Mouse (Mus musculus) kidney, adult 18-20 months (tissue): ENCODE measurements around the gene Kirrel.
A peak's percentile ranks its signal among the peaks of the same experiment; 100 is the strongest.

Experiments used
- DNase-seq: peaks from one replicate; pipeline ENCODE4 v3.0.0; 2021

Gene Kirrel

DNA sequence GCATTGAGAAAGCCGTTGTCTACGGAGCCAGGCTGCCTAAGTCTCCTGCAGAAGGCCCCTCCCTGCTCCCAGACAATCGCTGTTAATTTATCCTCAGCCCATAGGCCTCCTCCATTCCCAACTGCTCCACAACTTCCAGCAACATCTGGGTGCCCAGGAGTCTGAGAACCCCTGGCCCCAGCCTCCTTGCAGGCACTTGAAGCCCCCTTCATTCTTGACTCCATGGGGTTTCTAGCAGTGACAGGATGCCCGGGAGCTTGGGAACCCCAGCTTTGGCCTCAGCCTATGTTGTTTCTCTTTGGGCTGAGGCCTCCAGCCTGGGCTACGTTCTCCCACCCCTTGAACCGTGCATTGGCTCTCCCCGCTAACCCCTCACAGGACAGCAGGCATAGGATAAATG, 98.4 kb downstream of the Kirrel start:
- no peak for DNase-seq

DNA sequence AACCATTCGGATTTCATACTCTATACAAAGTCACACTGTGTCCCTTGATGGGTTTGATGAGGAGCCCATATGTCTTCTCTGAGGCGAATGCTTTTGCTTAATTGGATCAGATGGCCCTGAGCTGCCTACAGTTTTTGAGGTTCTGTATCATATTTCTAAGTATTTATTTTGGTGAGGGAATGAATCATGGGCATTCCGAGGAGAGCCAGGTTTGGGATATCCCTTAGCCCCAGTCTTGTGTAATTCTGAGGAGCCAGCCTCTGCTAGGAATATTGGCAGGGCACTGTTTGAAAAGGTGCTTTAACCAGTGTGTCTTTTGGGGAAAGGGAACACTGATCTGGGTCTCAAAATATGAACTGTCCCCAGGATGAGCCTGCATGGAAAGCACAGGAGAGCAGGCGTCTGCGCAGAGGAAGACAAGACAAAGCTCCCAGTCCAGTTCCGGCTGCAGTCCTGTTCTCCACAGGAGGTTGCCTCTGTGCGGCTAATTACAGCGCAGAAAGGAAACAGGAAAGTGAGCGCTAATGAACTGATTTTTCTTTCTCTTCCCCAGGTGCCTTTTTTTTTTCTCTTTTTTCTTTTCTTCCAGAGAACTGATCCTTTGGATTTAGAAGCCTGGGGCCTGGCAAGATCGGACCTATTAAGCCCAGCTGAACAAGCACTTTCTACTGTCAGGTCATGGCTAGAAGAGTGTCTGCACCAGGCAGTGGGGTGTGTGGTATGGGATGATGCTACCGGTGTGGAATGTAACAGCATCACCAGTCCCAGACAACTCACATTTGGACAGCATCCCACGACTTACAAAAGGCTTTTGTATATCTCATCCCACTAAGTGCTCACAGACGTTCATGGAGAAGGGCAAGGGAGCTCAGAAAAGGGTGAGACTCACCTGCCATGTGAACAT, 101.7 kb downstream of the Kirrel start:
- DNase-seq = no peak

DNA sequence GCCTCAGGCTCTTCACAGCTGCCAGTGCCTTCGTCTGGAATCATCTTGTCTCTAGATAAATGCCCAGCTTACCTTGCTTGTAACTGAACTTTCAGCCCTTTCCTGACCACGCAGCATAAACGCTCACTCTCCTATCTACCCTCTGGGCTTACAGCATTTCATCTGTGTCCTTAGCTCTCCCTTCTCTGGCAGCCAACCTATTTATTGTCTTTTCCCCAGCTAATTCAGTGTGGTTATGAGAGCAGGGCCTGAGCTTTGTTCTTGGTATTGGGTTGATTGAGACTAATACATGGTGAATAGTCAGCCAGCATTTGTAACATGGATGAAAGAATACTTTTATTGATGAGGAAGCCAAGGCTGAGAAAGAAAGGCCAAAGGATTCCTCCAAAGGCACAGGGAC, 102.4 kb downstream of the Kirrel start:
- DNase-seq = no peak

DNA sequence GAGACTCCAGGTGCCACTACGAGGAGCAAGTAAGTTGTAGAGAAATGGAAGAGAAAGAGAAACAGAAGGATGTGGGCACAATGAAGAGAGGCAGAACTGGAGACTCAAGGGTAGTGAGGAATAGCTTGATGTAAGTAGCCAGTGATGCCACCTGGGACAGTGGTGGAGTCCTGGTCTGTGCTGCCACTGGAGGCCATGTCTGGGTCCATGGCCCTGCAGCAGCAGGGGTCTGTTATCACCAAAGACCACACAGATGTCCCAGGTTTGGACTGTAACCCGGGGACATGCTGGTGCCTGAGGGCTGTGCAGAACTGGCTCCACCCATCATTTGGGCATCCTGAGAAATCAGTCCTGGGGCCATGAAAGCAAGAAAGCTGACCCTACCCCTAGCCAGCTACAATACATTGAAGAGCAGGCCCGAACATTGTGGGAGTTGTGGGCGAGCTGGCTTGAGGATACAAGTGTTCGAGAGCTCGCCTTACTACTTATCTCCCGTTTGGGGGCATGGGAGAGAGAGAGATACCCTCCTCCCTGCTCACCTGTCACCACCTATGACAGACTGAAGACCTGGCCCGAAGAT, 107.1 kb downstream of the Kirrel start:
- DNase-seq = no peak

DNA sequence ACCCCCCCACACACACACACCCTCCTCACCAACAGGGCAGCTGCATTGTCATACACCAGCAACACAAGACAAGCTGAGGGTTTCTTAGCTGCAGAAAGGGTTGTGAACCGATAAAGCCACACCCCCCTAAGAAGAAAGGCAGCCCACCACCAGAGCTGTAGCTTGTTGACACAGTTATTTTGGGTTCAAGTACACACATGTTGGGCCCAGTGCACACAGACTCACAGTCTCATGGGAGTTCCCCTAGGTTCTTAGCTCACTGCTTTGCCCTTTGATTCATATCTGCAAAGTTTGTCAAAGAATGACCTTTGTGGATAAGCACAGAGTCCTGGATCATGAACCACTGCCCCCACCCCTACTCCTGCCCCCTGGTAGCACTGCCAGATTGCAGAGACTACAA, 120.6 kb downstream of the Kirrel start:
- no peak for DNase-seq

DNA sequence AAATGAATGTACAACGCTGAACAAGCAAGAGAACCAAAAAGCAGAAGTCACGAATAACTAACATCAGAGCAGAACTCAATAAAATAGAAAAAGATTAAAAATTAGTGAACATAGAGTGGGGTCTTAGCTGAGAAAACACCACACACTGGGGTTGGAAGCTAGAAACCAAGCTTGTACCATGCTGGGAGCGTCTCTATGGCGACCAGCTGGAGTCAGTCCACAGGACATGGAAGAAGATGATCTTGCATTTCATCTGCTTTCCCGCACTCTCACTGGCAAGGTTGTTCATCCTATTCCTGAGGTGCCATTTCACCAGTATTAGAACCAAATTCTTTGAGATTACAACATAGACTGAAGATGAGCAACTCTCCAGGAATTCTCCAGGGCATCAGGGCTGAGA, 126.7 kb downstream of the Kirrel start:
- DNase-seq = no peak

DNA sequence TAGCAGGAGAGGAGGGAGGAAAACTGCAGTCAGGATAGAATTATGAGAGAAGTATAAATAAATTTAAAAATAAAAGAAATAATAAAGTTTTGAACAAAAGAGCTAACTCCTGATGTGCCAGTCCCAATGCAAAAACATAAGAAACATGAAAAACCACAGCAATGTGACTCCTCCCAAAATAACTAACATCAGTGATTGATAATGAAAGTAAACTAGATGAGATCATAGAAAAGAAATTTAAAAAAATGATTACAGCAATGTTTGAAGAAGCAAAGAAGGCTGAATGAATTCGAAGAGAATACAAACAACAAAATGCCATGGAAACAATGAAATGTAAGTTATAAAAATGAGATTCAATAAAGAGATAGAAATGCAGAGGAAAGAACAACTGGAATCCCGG, 132.8 kb downstream of the Kirrel start:
- DNase-seq = no peak

DNA sequence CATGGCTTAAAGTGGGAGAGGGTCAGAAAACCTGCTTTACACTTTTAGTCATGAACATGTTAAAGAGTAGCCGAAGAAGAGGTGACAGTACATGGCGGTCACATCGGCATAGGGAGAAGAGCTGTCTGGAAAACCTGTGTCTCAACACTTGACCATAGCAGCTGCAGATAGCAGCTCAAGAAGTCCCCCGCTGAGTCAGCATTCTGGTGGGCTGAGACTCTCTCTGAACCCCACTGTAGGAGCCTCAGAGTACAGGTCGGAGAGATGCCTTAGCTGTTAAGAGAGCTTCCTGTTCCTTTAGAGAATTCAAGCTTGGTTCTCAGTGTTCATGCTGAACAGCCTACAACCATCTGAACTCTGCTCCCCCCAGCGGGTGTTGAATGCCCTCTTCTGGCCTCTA, 136.0 kb downstream of the Kirrel start:
- DNase-seq = no peak

DNA sequence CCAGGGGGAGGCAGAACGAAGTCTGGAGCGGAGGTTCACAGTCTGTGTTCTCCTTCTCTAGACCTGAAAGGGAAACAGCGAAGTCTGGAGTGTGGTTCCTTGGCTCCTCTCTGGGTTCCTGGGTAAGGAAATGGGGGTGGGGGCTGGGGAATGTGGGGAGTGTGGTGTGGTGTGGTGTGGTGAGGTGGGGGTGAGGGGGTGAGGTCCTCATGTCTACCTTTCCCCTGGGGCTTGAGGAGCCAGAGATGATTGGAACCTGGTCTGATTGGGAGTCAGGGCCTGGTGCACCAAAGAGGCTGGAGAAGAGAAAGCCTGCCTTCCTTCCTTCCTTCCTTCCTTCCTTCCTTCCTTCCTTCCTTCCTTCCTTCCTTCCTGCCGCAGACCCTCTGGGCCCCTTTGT, 140.5 kb downstream of the Kirrel start:
- DNase-seq = no peak

DNA sequence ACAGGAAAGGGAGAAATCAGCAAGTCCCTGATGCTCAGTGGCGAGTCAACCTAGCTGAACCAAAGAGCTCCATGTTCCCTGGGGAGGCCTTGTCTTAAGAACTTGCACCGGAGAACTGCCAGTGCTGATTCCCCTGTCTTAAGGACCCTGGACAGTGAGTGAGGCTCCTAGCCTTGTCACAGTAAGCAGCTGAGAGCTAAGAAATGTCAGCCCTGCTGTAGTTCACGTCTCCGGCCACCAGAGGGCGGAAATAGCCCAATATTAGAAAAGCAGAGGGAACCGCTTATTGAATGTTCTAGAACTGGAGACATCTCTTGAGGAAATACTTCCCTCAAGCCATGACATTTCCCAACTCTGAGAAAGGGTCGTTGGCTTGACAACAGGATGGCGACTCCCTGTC, 141.2 kb downstream of the Kirrel start:
- peak; percentile 73 for DNase-seq

DNA sequence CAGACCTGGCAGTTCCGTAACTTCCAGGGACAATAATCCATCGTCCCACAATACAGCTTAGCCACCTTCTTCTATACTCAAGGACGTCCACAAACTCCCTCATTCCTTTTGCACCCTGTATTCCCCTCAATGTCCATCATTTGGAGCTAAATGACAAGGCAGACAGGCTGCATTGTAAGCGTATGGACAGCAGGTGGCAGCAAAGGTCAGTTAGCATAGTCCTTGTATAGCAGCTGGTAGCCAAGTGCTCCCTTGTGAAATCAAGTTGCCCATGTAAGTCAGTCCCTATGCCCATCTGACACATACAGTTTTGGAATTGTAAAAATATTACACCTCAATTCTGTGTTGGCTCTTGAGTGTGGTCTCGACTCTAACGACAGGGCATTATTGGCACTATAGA, 143.7 kb downstream of the Kirrel start:
- peak; percentile 65 for DNase-seq
